Mouse (Mus musculus) monocyte, adult 5-6 weeks (primary cell): ENCODE data around the gene Cd6. TPM values are rescaled to one million over a fixed set of nuclear protein-coding genes. Genes with fewer than 3 reads are reported as not detected.

Source experiments
- ATAC-seq: fragments of 153-309, 156-312 bp; replicated peaks from 2 replicates; pipeline ENCODE4 v1.8.0; 2017; ENCODE audit warnings: mild to moderate bottlenecking; ENCODE audit not compliant: low TSS enrichment, insufficient number of reproducible peaks, severe bottlenecking, poor library complexity, low FRiP score
- total RNA-seq: library from RNA; stranded (forward); fragments of 200-1000, 200-491, 200-594 nt; gene quantifications from 3 replicates; pipeline ENCODE4 v1.2.3, GENCODE M21; 2017

Gene Cd6
- total RNA-seq, 1 experiment from 2014 or later, result 1.8 TPM

DNA sequence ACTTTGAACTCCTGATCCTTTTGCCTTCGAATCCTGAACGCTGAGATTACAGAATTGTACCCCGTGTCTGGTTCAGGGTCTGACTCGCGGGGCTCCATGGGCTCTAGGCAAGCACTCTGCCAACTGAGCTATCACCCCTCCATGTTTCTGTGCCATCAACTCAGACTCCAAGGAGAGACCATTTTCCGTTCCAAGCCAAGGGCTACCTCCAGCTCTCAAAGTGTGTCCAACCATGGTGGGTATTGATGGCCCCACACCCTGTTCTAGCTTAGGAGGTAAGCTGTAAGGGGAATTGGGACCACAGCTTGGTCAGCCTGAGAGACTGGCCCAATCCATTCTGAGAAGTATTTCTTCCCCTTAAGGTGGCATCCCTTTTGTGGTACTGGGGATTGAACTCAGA, 80.6 kb downstream of the Cd6 start:
- ATAC-seq, result no peak

DNA sequence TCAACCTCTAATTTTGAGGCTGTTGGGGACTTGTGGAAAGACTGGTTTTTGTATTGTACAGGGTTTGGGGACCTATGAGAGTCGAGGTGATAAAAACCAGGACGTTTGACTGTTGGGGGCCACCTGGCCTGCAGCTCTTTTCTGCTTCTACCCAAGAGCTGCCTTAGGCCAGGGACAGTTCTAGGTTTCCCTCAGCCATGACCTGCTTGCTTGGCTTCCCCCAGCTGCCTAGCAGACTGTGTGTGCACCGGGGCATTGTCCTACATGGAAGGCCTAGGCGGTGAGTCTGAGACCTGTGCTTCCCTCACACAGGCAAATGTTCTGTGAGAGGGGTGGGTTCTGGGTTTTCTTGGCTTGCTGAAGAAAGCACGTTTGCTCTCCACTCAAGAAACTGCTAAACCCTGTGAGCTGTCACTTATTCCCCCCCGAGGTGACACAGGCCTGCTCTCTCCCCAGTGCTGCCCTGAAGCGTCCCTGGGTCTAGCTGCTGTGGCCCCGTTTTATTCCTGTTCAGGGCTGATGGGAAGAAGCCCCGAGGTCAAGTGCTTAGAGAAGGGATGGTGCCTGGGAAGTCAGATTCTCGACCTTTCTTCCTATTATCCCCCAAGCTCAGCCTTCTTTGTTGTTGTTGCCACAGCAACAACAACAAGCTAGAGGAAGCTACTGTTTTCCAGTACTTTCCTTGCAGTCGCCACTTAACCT, 81.3 kb downstream of the Cd6 start:
- ATAC-seq, result no peak

DNA sequence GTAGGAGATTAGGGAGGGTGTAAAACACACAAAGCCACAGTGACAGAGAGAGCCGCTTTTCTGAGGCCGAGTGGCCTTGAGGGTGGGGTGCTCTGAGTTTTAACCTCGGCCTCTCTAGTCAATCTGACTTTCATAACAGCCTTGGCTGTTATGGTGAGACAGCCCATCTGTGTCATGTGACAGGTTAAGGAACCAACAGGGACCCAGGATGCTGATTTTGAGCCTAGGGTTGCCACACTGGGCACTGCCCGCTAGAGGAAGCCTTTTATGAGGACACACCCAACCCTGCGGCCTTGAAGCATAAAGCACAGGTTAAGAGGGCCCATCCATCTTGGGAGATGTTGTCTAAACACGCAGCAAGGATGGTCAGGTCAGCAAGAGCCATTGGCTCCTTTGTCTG, 82.1 kb downstream of the Cd6 start:
- ATAC-seq, result peak; percentile 97

DNA sequence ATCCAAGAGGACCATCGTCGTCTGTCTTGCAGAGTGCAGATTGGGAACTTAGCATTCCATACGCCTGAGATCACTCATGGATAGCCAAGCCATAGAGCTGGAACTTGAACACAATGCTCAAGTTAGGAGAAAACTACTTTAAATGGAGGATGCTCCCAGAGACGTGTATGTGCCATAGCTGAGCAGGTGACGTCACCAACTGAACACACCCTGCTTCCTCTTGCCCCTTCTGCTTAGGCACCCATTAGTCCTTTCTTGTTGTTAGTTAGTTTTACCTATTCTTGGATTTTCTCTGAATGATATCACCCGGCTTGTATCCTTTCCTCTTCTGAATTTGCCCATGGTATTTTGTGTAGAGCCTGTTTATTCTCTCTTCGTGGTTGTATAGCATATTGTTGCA, 82.7 kb downstream of the Cd6 start:
- ATAC-seq, result no peak

DNA sequence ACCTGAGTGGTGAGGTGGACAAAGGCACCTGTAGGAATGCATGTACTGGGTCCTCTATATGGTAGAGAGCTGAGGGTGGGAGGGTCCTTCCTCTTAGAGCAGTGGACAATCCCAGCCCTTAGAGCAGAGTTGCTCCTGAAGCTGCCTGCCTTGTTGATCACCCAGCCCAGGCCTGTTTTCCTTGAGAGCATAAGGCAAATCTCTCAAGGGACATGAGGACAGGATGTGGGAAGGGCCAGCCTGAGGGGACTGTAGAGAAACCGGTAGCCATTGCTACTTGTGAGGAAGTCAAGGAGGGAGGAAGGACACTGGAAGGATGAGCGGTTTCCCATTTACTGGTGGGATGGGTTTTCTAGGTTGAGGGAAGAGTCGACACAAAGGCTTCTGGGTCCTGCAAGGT, 87.3 kb downstream of the Cd6 start:
- ATAC-seq, result no peak

DNA sequence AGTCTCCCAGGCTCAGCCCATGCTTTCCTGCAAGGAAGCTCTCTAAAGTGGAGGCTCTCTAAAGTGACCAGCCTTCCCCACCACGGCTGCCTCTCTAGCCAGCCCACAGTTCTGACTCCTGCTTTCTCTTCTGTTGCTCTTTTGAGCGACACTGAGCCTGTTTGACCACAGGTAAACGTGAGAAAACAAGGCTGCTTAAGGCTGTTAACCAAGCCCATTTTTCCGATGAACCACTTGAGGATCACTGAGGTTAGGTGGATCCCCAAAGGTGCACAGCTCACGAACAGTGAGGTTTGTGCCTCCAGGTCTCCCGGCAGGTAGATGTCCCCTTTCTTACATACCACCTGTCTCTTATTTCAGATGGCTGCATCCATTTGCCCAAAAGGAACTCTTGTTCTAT, 87.7 kb downstream of the Cd6 start:
- ATAC-seq, result no peak

DNA sequence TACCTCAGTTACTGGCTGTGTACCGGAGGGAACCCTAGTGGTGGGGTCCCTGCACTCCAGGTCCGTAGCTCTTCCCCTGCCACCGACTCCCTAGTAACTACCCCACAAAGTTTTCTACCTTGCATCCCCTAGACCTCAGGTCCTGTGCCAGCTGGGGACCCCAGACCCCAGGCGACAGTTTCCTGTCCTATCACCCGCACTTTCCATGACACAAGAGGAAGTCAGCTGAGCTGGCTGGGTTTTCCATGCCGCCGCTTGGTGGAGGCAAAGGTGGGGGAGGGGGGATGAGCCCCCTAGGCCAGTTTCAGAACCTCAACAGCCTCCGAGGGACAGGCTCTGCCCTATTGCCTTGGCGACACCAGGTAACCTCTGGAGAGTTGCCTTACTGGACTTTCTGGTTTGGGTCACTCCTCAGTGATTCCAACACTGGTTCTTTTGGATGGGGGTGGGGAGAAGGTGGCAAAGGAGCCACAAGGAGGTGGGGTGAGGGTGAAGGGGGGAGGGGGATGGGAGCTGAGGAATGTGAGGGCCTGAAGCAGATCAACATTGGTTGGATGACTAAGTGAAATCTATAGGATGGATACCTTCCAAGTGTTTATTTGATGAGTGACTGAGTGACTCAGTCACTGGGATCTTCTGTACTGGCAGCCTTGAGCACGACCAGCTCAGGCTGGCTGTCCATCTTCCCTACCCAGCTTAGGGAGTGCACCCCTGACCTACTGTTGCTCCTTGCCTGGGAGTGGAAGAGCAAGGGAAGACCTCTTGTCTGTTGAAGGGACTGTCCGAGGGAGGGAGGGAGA, 89.0 kb downstream of the Cd6 start:
- ATAC-seq, result no peak

DNA sequence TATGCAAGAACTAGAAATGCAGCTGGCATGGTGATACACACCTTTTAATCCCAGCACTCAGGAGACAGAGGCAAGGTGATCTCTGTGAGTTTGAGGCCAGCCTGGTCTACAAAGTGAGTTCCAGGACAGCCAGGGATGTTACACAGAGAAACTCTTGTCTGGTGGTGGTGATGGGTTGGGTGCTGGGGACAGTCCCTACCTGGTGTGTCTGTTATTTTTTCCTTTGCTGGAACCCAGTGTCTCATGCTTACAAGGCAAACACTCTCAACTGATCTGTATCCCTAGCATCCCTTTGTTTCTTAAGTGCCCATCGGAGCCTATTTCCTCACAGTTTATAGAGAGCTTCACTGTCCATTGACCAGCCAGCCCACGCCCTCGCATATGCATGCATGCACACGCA, 89.9 kb downstream of the Cd6 start:
- no peak for ATAC-seq

Other genes with a start within 250 kb of the Cd6 start
- gene Ddb1, start 224.7 kb downstream of the Cd6 start, total RNA-seq, result 228 to 236 TPM (median 231 TPM) in 3 replicates
- 2.1 to 4.3 TPM (median 2.8 TPM) in 3 replicates for gene Tkfc, start 224.4 kb downstream of the Cd6 start, total RNA-seq
- not detected in 3 replicates for gene Vwce, start 195.8 kb downstream of the Cd6 start, total RNA-seq
- not detected in 3 replicates for gene Pga5, start 152.0 kb downstream of the Cd6 start, total RNA-seq
- 7.3 to 22.2 TPM (median 18.7 TPM) in 3 replicates for gene Vps37c, start 141.3 kb downstream of the Cd6 start, total RNA-seq
- 1.0 to 3.1 TPM in 2 of 3 replicates, not detected in the other for gene Cd5, start 91.1 kb downstream of the Cd6 start, total RNA-seq
- gene Slc15a3, start 9.7 kb upstream of the Cd6 start, total RNA-seq, result 23.9 to 28.8 TPM (median 26.8 TPM) in 3 replicates
- gene Tmem132a, start 39.9 kb upstream of the Cd6 start, total RNA-seq, result 0.58 TPM in 1 of 3 replicates, not detected in the others
- gene Tmem109, start 51.9 kb upstream of the Cd6 start, total RNA-seq, result 32.4 to 64.6 TPM (median 53.0 TPM) in 3 replicates
- gene Prpf19, start 65.2 kb upstream of the Cd6 start, total RNA-seq, result 74.0 to 103 TPM (median 96.6 TPM) in 3 replicates
- gene Zp1, start 90.6 kb upstream of the Cd6 start, total RNA-seq, result not detected in 3 replicates
- 0.75 to 1.6 TPM in 2 of 3 replicates, not detected in the other for gene Ptgdr2, start 107.1 kb upstream of the Cd6 start, total RNA-seq
- gene Ccdc86, start 119.2 kb upstream of the Cd6 start, total RNA-seq, result 15.3 to 26.6 TPM (median 16.1 TPM) in 3 replicates
- not detected in 3 replicates for gene Ms4a10, start 144.6 kb upstream of the Cd6 start, total RNA-seq
- 0.67 to 2.7 TPM in 2 of 3 replicates, not detected in the other for gene Ms4a15, start 163.2 kb upstream of the Cd6 start, total RNA-seq
- not detected in 3 replicates for gene Ms4a18, start 188.0 kb upstream of the Cd6 start, total RNA-seq